Mouse (Mus musculus) small intestine, adult 2 months (tissue): Measurements from ENCODE around the gene Vps9d1.

ENCODE experiments used
- CTCF ChIP-seq: fragments of 200-500 bp; IDR thresholded peaks from 2 replicates; pipeline ENCODE4 v1.5.1; 2012; ENCODE audit warnings: low read depth, mild to moderate bottlenecking, control low read depth, inconsistent platforms, low read length, moderate library complexity, mixed read lengths; ENCODE audit not compliant: insufficient replicate concordance, insufficient read length; ENCODE audit errors: extremely low read depth
- POLR2A ChIP-seq: fragments of 200-500 bp; IDR thresholded peaks from 2 replicates; pipeline ENCODE4 v1.6.1; 2012; ENCODE audit warnings: low read depth, mild to moderate bottlenecking, control low read depth, inconsistent platforms, low read length, moderate library complexity

DNA sequence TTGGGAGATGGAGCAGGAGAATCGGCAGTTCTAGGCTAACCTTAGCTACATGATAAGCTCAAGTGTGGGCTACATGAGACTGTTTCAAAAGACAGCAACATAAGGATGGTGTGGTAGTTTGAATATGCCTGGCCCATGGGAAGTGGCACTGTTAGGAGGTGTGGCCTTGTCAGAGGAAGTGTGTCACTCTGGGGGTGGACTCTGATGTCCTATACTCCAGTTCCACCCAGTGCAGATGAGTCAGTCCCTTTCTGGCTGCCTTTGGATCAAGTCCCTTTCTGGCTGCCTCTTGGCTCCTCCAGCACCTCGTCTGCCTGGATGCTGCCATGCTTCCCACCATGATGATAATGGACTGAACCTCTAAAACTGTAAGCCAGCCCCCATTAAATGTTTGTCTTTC lies 38.6 kb upstream of the Vps9d1 start:
- no peak for TF ChIP-seq CTCF
- TF ChIP-seq POLR2A: no peak
